Mouse (Mus musculus): ENCODE results near the gene Armc12. TPM values are rescaled to one million over a fixed set of nuclear protein-coding genes. Genes with fewer than 3 reads are reported as not detected.
A peak's percentile ranks its signal among the peaks of the same experiment; 100 is the strongest.

Armc12 gene
- polyA plus RNA-seq, 1 experiment from 2014 or later, result not detected

GRCm38 (mm10) chr17:28515431-28516341 lies 14.9 kb upstream of the Armc12 start:
- H3K9me3 ChIP-seq (replicated peaks), result no peaks in the 10 kb centered on the region
- H3K27me3 ChIP-seq (replicated peaks), result peaks cover 86% of the 10 kb centered on the region
- no peak overlapping the region for H3K27ac ChIP-seq
- WGBS (ENCODE audit: insufficient replicate concordance), result 36% methylated on average over 10 of the region's 10 CpGs
- H3K4me3 ChIP-seq, result no peak overlapping the region
- no peak overlapping the region for H3K4me2 ChIP-seq
- H3K36me3 ChIP-seq, result no peaks in the 10 kb centered on the region
- H3K4me1 ChIP-seq, result peaks cover 51% of the 10 kb centered on the region
- no peak overlapping the region for H3K9ac ChIP-seq
- no peak for ATAC-seq

GRCm38 (mm10) chr17:28516881-28517280 lies 13.7 kb upstream of the Armc12 start:
- no peak overlapping the region for H3K4me3 ChIP-seq

GRCm38 (mm10) chr17:28517441-28517955 lies 13.1 kb upstream of the Armc12 start, which contains the start of gene Fkbp5:
Gene Fkbp5, minus strand, starts transcription at chr17:28517527.
- peaks cover 93% of the 10 kb centered on the region for H3K27me3 ChIP-seq (replicated peaks)
- peaks cover 43% of the 10 kb centered on the region for H3K4me1 ChIP-seq
- 16% methylated on average over 16 of the region's 16 CpGs for WGBS (ENCODE audit: insufficient replicate concordance)
- no peaks in the 10 kb centered on the region for H3K36me3 ChIP-seq
- 0 out of 2 replicates have a peak within 1 kb of the TSS, but pooled peaks have one; percentile 7 for H3K9ac ChIP-seq
- peak within 1 kb of the TSS; percentile 43 for H3K4me3 ChIP-seq
- H3K27ac ChIP-seq, result no peak within 1 kb of the TSS
- no peaks in the 10 kb centered on the region for H3K9me3 ChIP-seq (replicated peaks)
- peak within 1 kb of the TSS; percentile 72 for H3K4me2 ChIP-seq
- no peak for ATAC-seq

More at GRCm38 (mm10) chr17:28516881-28517280, 13.7 kb upstream of the Armc12 start:
- Histone ChIP-seq H3K36me3 (no peaks in the 10 kb centered on the region), H3K9me3 (replicated peaks) (no peaks in the 10 kb centered on the region), H3K9ac (no peak overlapping the region), H3K4me1 (peaks cover 42% of the 10 kb centered on the region), H3K4me2 (no peak overlapping the region), H3K27me3 (replicated peaks) (peaks cover 87% of the 10 kb centered on the region), H3K27ac (no peak overlapping the region)
- no peak for ATAC-seq
- 24% methylated on average over 4 of the region's 4 CpGs for WGBS (ENCODE audit: insufficient replicate concordance)

GRCm38 (mm10) chr17:28517956-28518614 lies 12.5 kb upstream of the Armc12 start:
- H3K4me1 ChIP-seq, result peaks cover 44% of the 10 kb centered on the region

GRCm38 (mm10) chr17:28518615-28519071 lies 12.0 kb upstream of the Armc12 start:
- no peaks in the 10 kb centered on the region for H3K9me3 ChIP-seq (replicated peaks)
- ATAC-seq, result no peak
- peaks cover 50% of the 10 kb centered on the region for H3K4me1 ChIP-seq
- H3K9ac ChIP-seq, result no peak overlapping the region
- no peaks in the 10 kb centered on the region for H3K36me3 ChIP-seq
- H3K4me2 ChIP-seq, result peak overlapping the region; percentile 72
- H3K27me3 ChIP-seq (replicated peaks), result peaks cover 97% of the 10 kb centered on the region
- WGBS (ENCODE audit: insufficient replicate concordance), result 16% methylated on average over 8 of the region's 8 CpGs
- H3K27ac ChIP-seq, result no peak overlapping the region
- peak overlapping the region; percentile 43 for H3K4me3 ChIP-seq

More at GRCm38 (mm10) chr17:28517956-28518614, 12.5 kb upstream of the Armc12 start:
- WGBS (ENCODE audit: insufficient replicate concordance), result 1% methylated on average over 46 of the region's 46 CpGs
- H3K9me3 ChIP-seq (replicated peaks), result no peaks in the 10 kb centered on the region
- 0 out of 2 replicates have a peak overlapping the region, but pooled peaks have one; percentile 7 for H3K9ac ChIP-seq
- no peaks in the 10 kb centered on the region for H3K36me3 ChIP-seq
- H3K27ac ChIP-seq, result no peak overlapping the region
- peak overlapping the region; percentile 72 for H3K4me2 ChIP-seq
- ATAC-seq, result no peak
- peak overlapping the region; percentile 43 for H3K4me3 ChIP-seq
- peaks cover 93% of the 10 kb centered on the region for H3K27me3 ChIP-seq (replicated peaks)

GRCm38 (mm10) chr17:28519827-28520226 lies 10.8 kb upstream of the Armc12 start:
- H3K4me2 ChIP-seq, result no peak overlapping the region
- H3K9ac ChIP-seq, result no peak overlapping the region
- H3K27ac ChIP-seq, result no peak overlapping the region
- no peak overlapping the region for H3K4me3 ChIP-seq
- ATAC-seq, result no peak
- no peaks in the 10 kb centered on the region for H3K9me3 ChIP-seq (replicated peaks)
- H3K4me1 ChIP-seq, result peaks cover 51% of the 10 kb centered on the region
- peaks cover 97% of the 10 kb centered on the region for H3K27me3 ChIP-seq (replicated peaks)
- H3K36me3 ChIP-seq, result no peaks in the 10 kb centered on the region
- 72% methylated on average over 3 of the region's 3 CpGs for WGBS (ENCODE audit: insufficient replicate concordance)

GRCm38 (mm10) chr17:28520561-28520960 lies 10.0 kb upstream of the Armc12 start:
- Histone ChIP-seq H3K36me3 (no peaks in the 10 kb centered on the region), H3K4me2 (no peak overlapping the region), H3K27me3 (replicated peaks) (peaks cover 91% of the 10 kb centered on the region), H3K4me3 (no peak overlapping the region), H3K4me1 (peaks cover 50% of the 10 kb centered on the region), H3K9me3 (replicated peaks) (no peaks in the 10 kb centered on the region), H3K9ac (no peak overlapping the region), H3K27ac (no peak overlapping the region)
- ATAC-seq, result no peak
- 43% methylated on average over 4 of the region's 4 CpGs for WGBS (ENCODE audit: insufficient replicate concordance)

GRCm38 (mm10) chr17:28521071-28521726 lies 9.4 kb upstream of the Armc12 start:
- Histone ChIP-seq H3K4me1 (peaks cover 45% of the 10 kb centered on the region), H3K36me3 (no peaks in the 10 kb centered on the region), H3K9me3 (replicated peaks) (no peaks in the 10 kb centered on the region), H3K4me2 (no peak overlapping the region), H3K9ac (no peak overlapping the region), H3K27ac (no peak overlapping the region), H3K27me3 (replicated peaks) (peaks cover 85% of the 10 kb centered on the region), H3K4me3 (no peak overlapping the region)
- no peak for ATAC-seq
- whole genome bisulfite sequencing (ENCODE audit: insufficient replicate concordance), result 51% methylated on average over 5 of the region's 5 CpGs

GRCm38 (mm10) chr17:28521920-28522319 lies 8.7 kb upstream of the Armc12 start:
- H3K9ac ChIP-seq, result no peak overlapping the region
- no peak for ATAC-seq
- H3K4me2 ChIP-seq, result peak overlapping the region; percentile 79
- H3K4me1 ChIP-seq, result peaks cover 46% of the 10 kb centered on the region
- peaks cover 78% of the 10 kb centered on the region for H3K27me3 ChIP-seq (replicated peaks)
- peak overlapping the region; percentile 60; the same call in 1 of the 2 replicates for H3K4me3 ChIP-seq
- H3K27ac ChIP-seq, result no peak overlapping the region
- H3K9me3 ChIP-seq (replicated peaks), result no peaks in the 10 kb centered on the region
- WGBS (ENCODE audit: insufficient replicate concordance), result 35% methylated on average over 6 of the region's 6 CpGs
- H3K36me3 ChIP-seq, result no peaks in the 10 kb centered on the region

- peak; percentile 57 for ATAC-seq
- H3K9ac ChIP-seq, result peak overlapping the region; percentile 8; the same call in 1 of the 2 replicates
- peaks cover 49% of the 10 kb centered on the region for H3K4me1 ChIP-seq
- no peaks in the 10 kb centered on the region for H3K36me3 ChIP-seq
- peak overlapping the region; percentile 79 for H3K4me2 ChIP-seq
- peaks cover 72% of the 10 kb centered on the region for H3K27me3 ChIP-seq (replicated peaks)
- WGBS (ENCODE audit: insufficient replicate concordance), result under 1% methylated on average over 66 of the region's 66 CpGs
- H3K9me3 ChIP-seq (replicated peaks), result no peaks in the 10 kb centered on the region
- peak overlapping the region; percentile 60 for H3K4me3 ChIP-seq
- peak overlapping the region; percentile 54 for H3K27ac ChIP-seq
These were observed 7.8 kb upstream of the Armc12 start for GRCm38 (mm10) chr17:28522623-28523354.

Data from liver, embryonic 12.5 days (tissue).